In the genomic region with DNA sequence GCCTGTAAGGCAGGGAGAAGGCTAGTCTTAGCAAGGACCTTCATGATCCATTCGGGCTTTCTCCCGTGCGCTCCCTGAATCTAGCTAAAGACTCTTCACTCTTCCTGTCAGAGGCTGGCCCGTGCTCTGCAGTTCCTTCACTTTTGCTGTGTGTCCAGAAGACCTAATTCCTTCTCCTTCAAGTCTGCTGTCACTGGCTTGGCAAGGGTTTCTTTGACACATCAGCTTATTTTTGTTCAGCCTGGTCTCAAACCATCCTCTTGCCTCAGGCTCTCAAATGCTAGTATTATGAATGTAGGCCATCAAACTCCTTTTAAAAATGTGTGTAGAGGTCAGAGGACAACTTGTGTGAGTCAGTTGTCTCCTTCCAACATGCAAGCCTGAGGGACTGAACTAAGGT, we compare ENCODE assay signal across 12 mouse cellular contexts. TPM values are rescaled to one million over a fixed set of nuclear protein-coding genes. Genes with fewer than 3 reads are reported as not detected.
DNase-seq lines count a peak whose midpoint lies in the region; ATAC-seq and TF ChIP-seq lines count a peak whose summit lies in the region.
"Had no signal": no experiment of that assay in that cellular context is flagged by ENCODE, and none has a peak within 500 bp of the region (broad histone marks: within the 10 kb centered on the region; RNA-seq: fewer than 3 reads in every experiment).

No protein-coding gene starts in this region.

- H3K27ac ChIP-seq in heart, embryonic 11.5 days (ENCODE audit: low read depth, low read length), result peak overlapping the region; percentile 98
- peak overlapping the region; percentile 98 for H3K27ac ChIP-seq in lung, embryonic 15.5 days
- H3K27ac ChIP-seq in embryonic facial prominence, embryonic 15.5 days (replicated peaks), result peak overlapping the region; percentile 98
- H3K27ac ChIP-seq in small intestine, adult 2 months (ENCODE audit: insufficient read depth, low read depth, low read length), result peak overlapping the region; percentile 98
- H3K27ac ChIP-seq: forebrain, embryonic 13.5 days had no signal

- TF ChIP-seq CTCF in small intestine, adult 2 months (IDR thresholded peaks at IDR 0.05; ENCODE audit: extremely low read depth, insufficient read length, insufficient replicate concordance, low read depth, low read length), result no peak

- H3K36me3 ChIP-seq in heart, embryonic 11.5 days (ENCODE audit: control insufficient read depth, insufficient read depth, low read length), result no peaks in the 10 kb centered on the region; the same call in 1 of the 2 replicates
- H3K36me3 ChIP-seq in lung, embryonic 15.5 days, result peaks cover 19% of the 10 kb centered on the region
- H3K36me3 ChIP-seq in embryonic facial prominence, embryonic 15.5 days, result peaks cover 28% of the 10 kb centered on the region
- H3K36me3 ChIP-seq in small intestine, adult 2 months (ENCODE audit: control insufficient read depth, insufficient read depth, low read length), result no peaks in the 10 kb centered on the region

- H3K9ac ChIP-seq in heart, embryonic 11.5 days (ENCODE audit: low read depth, low read length), result no peak overlapping the region
- no peak overlapping the region for H3K9ac ChIP-seq in lung, embryonic 15.5 days
- H3K9ac ChIP-seq in embryonic facial prominence, embryonic 15.5 days, result no peak overlapping the region
- H3K9ac ChIP-seq: forebrain, embryonic 13.5 days had no signal

- DNase-seq in heart, postnatal 25 days (ENCODE audit: low spot score), result no peak
- DNase-seq in lung, postnatal 25 days (ENCODE audit: low spot score), result no peak
- no peak for DNase-seq in right cerebral cortex, postnatal 36 days (ENCODE audit: low spot score in 2 of 2)
- DNase-seq in left cerebral cortex, postnatal 25 days (ENCODE audit: low spot score in 2 of 2), result no peak
- DNase-seq: cerebellum, postnatal 10 days had no signal

- 69% methylated on average over 4 of the region's 4 CpGs for WGBS in heart, embryonic 11.5 days (ENCODE audit: insufficient replicate concordance)
- 70% methylated on average over 4 of the region's 4 CpGs for WGBS in lung, embryonic 15.5 days
- 72% methylated on average over 4 of the region's 4 CpGs for WGBS in embryonic facial prominence, embryonic 15.5 days
- 47% methylated on average over 4 of the region's 4 CpGs for WGBS in small intestine, adult 2 months

- peaks cover 38% of the 10 kb centered on the region for H3K4me1 ChIP-seq in heart, embryonic 11.5 days (ENCODE audit: control insufficient read depth, insufficient read depth, low read length)
- peaks cover 47% of the 10 kb centered on the region for H3K4me1 ChIP-seq in lung, embryonic 15.5 days
- peaks cover 58% of the 10 kb centered on the region for H3K4me1 ChIP-seq in embryonic facial prominence, embryonic 15.5 days
- peaks cover 30% of the 10 kb centered on the region for H3K4me1 ChIP-seq in small intestine, adult 2 months (ENCODE audit: control insufficient read depth, insufficient read depth, insufficient read length, low read length)

- intact Hi-C loops in heart, postnatal 25 days (cut with DNase I), result no loop called here
- intact Hi-C loops in left cerebral cortex, postnatal 25 days (cut with DNase I), result no loop called here

- TF ChIP-seq POLR2A in small intestine, adult 2 months (IDR thresholded peaks at IDR 0.05; ENCODE audit: low read depth, low read length), result no peak

- H3K4me2 ChIP-seq in heart, embryonic 11.5 days, result no peak overlapping the region; the same call in 1 of the 2 replicates
- H3K4me2 ChIP-seq in lung, embryonic 15.5 days, result no peak overlapping the region
- H3K4me2 ChIP-seq in embryonic facial prominence, embryonic 15.5 days (replicated peaks), result no peak overlapping the region
- H3K4me2 ChIP-seq: forebrain, embryonic 13.5 days; midbrain, embryonic 11.5 days had no signal

- ATAC-seq in heart, embryonic 11.5 days (replicated peaks; ENCODE audit: insufficient number of reproducible peaks, low FRiP score, low TSS enrichment), result no peak
- ATAC-seq in lung, embryonic 15.5 days (ENCODE audit: borderline replicate concordance, extremely low read depth, low FRiP score, low TSS enrichment), result no peak
- ATAC-seq in embryonic facial prominence, embryonic 15.5 days (ENCODE audit: insufficient number of reproducible peaks, low FRiP score, low TSS enrichment, low read depth), result no peak
- ATAC-seq: forebrain, embryonic 13.5 days had no signal

- no peaks in the 10 kb centered on the region for H3K9me3 ChIP-seq in heart, embryonic 11.5 days (replicated peaks; ENCODE audit: control insufficient read depth, low read length)
- no peaks in the 10 kb centered on the region for H3K9me3 ChIP-seq in lung, embryonic 15.5 days
- H3K9me3 ChIP-seq in embryonic facial prominence, embryonic 15.5 days (replicated peaks), result no peaks in the 10 kb centered on the region
- H3K9me3 ChIP-seq: forebrain, embryonic 13.5 days; hindbrain, embryonic 10.5 days had no signal

- no peaks in the 10 kb centered on the region for H3K27me3 ChIP-seq in heart, embryonic 11.5 days (ENCODE audit: control insufficient read depth, insufficient read depth, low read length)
- H3K27me3 ChIP-seq in lung, embryonic 15.5 days, result no peaks in the 10 kb centered on the region
- no peaks in the 10 kb centered on the region for H3K27me3 ChIP-seq in embryonic facial prominence, embryonic 15.5 days
- H3K27me3 ChIP-seq in small intestine, adult 2 months (ENCODE audit: control insufficient read depth, insufficient read depth, low read length), result no peaks in the 10 kb centered on the region

- no peak overlapping the region for H3K4me3 ChIP-seq in heart, embryonic 11.5 days (ENCODE audit: low read depth, low read length)
- no peak overlapping the region for H3K4me3 ChIP-seq in lung, embryonic 15.5 days
- H3K4me3 ChIP-seq in embryonic facial prominence, embryonic 15.5 days (replicated peaks), result no peak overlapping the region
- H3K4me3 ChIP-seq in small intestine, adult 2 months (ENCODE audit: low read depth, low read length), result peak overlapping the region; percentile 11; the same call in 1 of the 2 replicates
- H3K4me3 ChIP-seq: forebrain, embryonic 13.5 days; hindbrain, embryonic 10.5 days had no signal

RNA-seq across cellular contexts. Expression of a gene that starts 3.6 kb away (rescaled TPM):
- 10.9 and 11.6 TPM in 2 replicates for polyA plus RNA-seq in heart, embryonic 11.5 days (2014; fragmentation: Nextera tagmentation; extraction: Ambion mirVana)
- 10 to 100 TPM; 14.1 to 18.0 TPM for total RNA-seq in heart, postnatal 25 days (2021)
- polyA plus RNA-seq in lung, embryonic 15.5 days (2015; fragmentation: Nextera tagmentation; extraction: Ambion mirVana), result 16.4 and 17.9 TPM in 2 replicates
- 20.2 and 23.5 TPM in 2 replicates for polyA plus RNA-seq in embryonic facial prominence, embryonic 15.5 days (2015; fragmentation: Nextera tagmentation; extraction: Ambion mirVana)
- 85.4 and 196 TPM in 2 replicates for polyA plus RNA-seq in small intestine, adult 2 months (2012; rRNA removed)
- total RNA-seq in left cerebral cortex, postnatal 25 days (2021), result 1 to 10 TPM; 2.2 to 2.9 TPM

RNA-seq across cellular contexts. Expression of a gene that starts 8.9 kb away (rescaled TPM):
- polyA plus RNA-seq in heart, embryonic 11.5 days (2014; fragmentation: Nextera tagmentation; extraction: Ambion mirVana), result 46.4 and 54.3 TPM in 2 replicates
- 10 to 100 TPM; 18.2 to 20.9 TPM for total RNA-seq in heart, postnatal 25 days (2021)
- polyA plus RNA-seq in lung, embryonic 15.5 days (2015; fragmentation: Nextera tagmentation; extraction: Ambion mirVana), result 51.2 and 53.8 TPM in 2 replicates
- polyA plus RNA-seq in embryonic facial prominence, embryonic 15.5 days (2015; fragmentation: Nextera tagmentation; extraction: Ambion mirVana), result 47.7 and 52.1 TPM in 2 replicates
- 36.5 and 58.0 TPM in 2 replicates for polyA plus RNA-seq in small intestine, adult 2 months (2012; rRNA removed)
- total RNA-seq in left cerebral cortex, postnatal 25 days (2021), result 10 to 100 TPM; 19.0 to 22.2 TPM

RNA-seq across cellular contexts. Expression of a gene that starts 9.1 kb away (rescaled TPM):
- polyA plus RNA-seq in heart, embryonic 11.5 days (2014; fragmentation: Nextera tagmentation; extraction: Ambion mirVana), result 70.2 and 81.4 TPM in 2 replicates
- 10 to 100 TPM; 40.6 to 44.3 TPM for total RNA-seq in heart, postnatal 25 days (2021)
- 80.7 and 88.2 TPM in 2 replicates for polyA plus RNA-seq in lung, embryonic 15.5 days (2015; fragmentation: Nextera tagmentation; extraction: Ambion mirVana)
- 78.9 and 84.9 TPM in 2 replicates for polyA plus RNA-seq in embryonic facial prominence, embryonic 15.5 days (2015; fragmentation: Nextera tagmentation; extraction: Ambion mirVana)
- 27.6 and 67.1 TPM in 2 replicates for polyA plus RNA-seq in small intestine, adult 2 months (2012; rRNA removed)
- 10 to 100 TPM; 62.4 to 64.0 TPM for total RNA-seq in left cerebral cortex, postnatal 25 days (2021)

RNA-seq across cellular contexts. Expression of a gene that starts 11.2 kb away (rescaled TPM):
- 44.6 and 47.8 TPM in 2 replicates for polyA plus RNA-seq in heart, embryonic 11.5 days (2014; fragmentation: Nextera tagmentation; extraction: Ambion mirVana)
- total RNA-seq in heart, postnatal 25 days (2021), result 10 to 100 TPM; 13.1 to 20.4 TPM
- polyA plus RNA-seq in lung, embryonic 15.5 days (2015; fragmentation: Nextera tagmentation; extraction: Ambion mirVana), result 59.4 and 67.9 TPM in 2 replicates
- polyA plus RNA-seq in embryonic facial prominence, embryonic 15.5 days (2015; fragmentation: Nextera tagmentation; extraction: Ambion mirVana), result 66.8 and 76.1 TPM in 2 replicates
- 22.9 and 58.2 TPM in 2 replicates for polyA plus RNA-seq in small intestine, adult 2 months (2012; rRNA removed)
- total RNA-seq in left cerebral cortex, postnatal 25 days (2021), result 1 to 10 TPM; 5.0 to 6.7 TPM

RNA-seq across cellular contexts. Expression of a gene that starts 33.2 kb away (rescaled TPM):
- polyA plus RNA-seq in heart, embryonic 11.5 days (2014; fragmentation: Nextera tagmentation; extraction: Ambion mirVana), result 750 and 792 TPM in 2 replicates
- total RNA-seq in heart, postnatal 25 days (2021), result 100 to 1,000 TPM; 489 to 520 TPM
- 979 and 1,114 TPM in 2 replicates for polyA plus RNA-seq in lung, embryonic 15.5 days (2015; fragmentation: Nextera tagmentation; extraction: Ambion mirVana)
- 1,000 and 1,004 TPM in 2 replicates for polyA plus RNA-seq in embryonic facial prominence, embryonic 15.5 days (2015; fragmentation: Nextera tagmentation; extraction: Ambion mirVana)
- polyA plus RNA-seq in small intestine, adult 2 months (2012; rRNA removed), result 877 and 996 TPM in 2 replicates
- 100 to 1,000 TPM; 438 to 443 TPM for total RNA-seq in left cerebral cortex, postnatal 25 days (2021)
